Mouse (Mus musculus) right cerebral cortex, postnatal 14 days (tissue): Measurements from ENCODE around the gene Gm5152.
"Not testable (repeated sequence)": the region's sequence is repeated elsewhere in the genome, so short reads cannot be mapped to it uniquely, and the experiment has no call there.

Source experiments
- DNase-seq: peaks from one replicate; pipeline ENCODE4 v3.0.0; 2022

Gm5152 gene

GRCm38 (mm10) chr5:10246426-10246825, at the start of gene Gm5152:
Gm5152 (minus strand) TSS chr5:10246526.
- not testable (repeated sequence) for DNase-seq

GRCm38 (mm10) chr5:10254768-10255167, 8.4 kb upstream of the Gm5152 start:
- not testable (repeated sequence) for DNase-seq

GRCm38 (mm10) chr5:10245770-10246169, 556 bp downstream of the Gm5152 start:
- not testable (repeated sequence) for DNase-seq

GRCm38 (mm10) chr5:10240436-10240835, 5.9 kb downstream of the Gm5152 start:
- DNase-seq: not testable (repeated sequence)

GRCm38 (mm10) chr5:10220317-10220716, 26.0 kb downstream of the Gm5152 start:
- DNase-seq: no peak

- no peak for DNase-seq
Observed at GRCm38 (mm10) chr5:10203067-10203466, 43.3 kb downstream of the Gm5152 start.

GRCm38 (mm10) chr5:10196880-10197279, 49.4 kb downstream of the Gm5152 start:
- DNase-seq: no peak
